Mouse (Mus musculus): ENCODE measurements at regions not wholly inside any gene's neighbourhood (a gene's known extent, or its start where the extent isn't known, plus 50 kb on each side); places are given as distances from the start of the nearest gene placed in this dataset.
"Not testable (repeated sequence)": the region's sequence is repeated elsewhere in the genome, so short reads cannot be mapped to it uniquely, and the experiment has no call there.

DNA sequence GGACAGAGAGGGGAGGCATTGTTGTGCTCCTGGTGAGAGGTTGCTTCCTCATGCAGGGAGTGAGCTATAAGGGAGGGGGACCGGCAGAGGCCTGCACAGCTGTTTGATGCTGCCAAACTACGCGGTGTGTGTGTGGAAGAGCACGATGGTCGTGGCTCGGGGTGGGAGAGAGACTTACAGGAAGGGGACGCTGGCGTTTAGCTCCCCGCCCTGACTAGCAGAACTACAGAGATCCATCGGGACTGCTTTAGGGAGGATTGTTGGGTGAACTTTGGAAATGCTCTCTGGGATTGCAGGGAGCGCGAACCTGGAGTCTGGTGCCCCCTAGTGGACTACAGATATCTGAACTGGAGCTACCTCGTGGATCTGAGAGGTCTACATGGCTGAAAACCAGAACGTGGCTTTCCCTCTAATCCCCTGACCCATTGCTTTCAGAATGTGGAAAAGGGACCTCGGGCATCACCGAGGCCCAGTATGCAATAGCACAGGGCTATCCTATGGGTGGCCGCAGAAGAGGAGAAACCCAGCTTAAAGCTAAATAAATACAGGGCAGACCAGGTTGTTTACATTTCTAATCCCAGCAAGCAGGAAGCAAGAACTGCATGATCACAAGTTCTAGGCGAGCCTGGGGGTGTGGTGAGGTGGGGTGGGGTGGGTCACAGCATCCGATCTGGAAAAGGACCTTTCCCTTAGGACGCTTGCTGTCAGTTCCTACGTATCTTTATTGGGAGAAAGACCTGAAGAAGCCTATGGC lies 57.2 kb upstream of the AU015836 start:
- no peak overlapping the region for H3K27ac ChIP-seq (ENCODE audit: control insufficient read depth, insufficient read depth, low read depth, low read length)
- H3K4me3 ChIP-seq (ENCODE audit: control insufficient read depth, low read depth, low read length): peak overlapping the region; percentile 44
- H3K4me1 ChIP-seq (ENCODE audit: control insufficient read depth, insufficient read depth, low read length): no peaks in the 10 kb centered on the region
- H3K27me3 ChIP-seq (ENCODE audit: control insufficient read depth, insufficient read depth, low read length): no peaks in the 10 kb centered on the region
- TF ChIP-seq POLR2A (IDR thresholded peaks at IDR 0.05; ENCODE audit: control insufficient read depth, low read depth, low read length) (no peak), CTCF (IDR thresholded peaks at IDR 0.05; ENCODE audit: control insufficient read depth, insufficient read depth, insufficient replicate concordance, low read depth, low read length) (peak; percentile 48; the same call in 1 of the 2 replicates)
- no peaks in the 10 kb centered on the region for H3K36me3 ChIP-seq (ENCODE audit: control insufficient read depth, insufficient read depth, low read length)

DNA sequence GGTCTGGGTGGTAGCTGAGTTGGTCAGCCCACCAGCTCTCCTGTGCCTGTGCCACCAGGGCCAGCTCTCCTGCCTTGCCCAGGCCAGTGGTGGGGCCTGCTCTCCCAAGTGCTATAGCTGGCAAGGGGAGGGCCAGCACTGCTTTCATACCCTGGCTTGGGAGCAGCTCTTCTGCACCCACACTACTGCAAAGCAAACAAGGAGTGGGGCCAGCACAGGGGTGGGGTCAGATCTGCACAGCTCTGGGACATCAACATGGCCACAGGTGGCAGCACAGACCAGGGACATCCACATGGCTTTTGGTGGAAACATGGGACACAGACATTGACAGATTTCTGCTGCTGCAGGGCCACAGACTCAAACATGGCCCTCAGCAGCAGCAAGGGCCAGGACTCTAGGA lies 52.9 kb upstream of the AU015836 start:
- H3K27me3 ChIP-seq (ENCODE audit: control insufficient read depth, insufficient read depth, low read length): no peaks in the 10 kb centered on the region
- no peaks in the 10 kb centered on the region for H3K36me3 ChIP-seq (ENCODE audit: control insufficient read depth, insufficient read depth, low read length)
- H3K4me3 ChIP-seq (ENCODE audit: control insufficient read depth, low read depth, low read length): no peak overlapping the region
- TF ChIP-seq CTCF (IDR thresholded peaks at IDR 0.05; ENCODE audit: control insufficient read depth, insufficient read depth, insufficient replicate concordance, low read depth, low read length) (no peak), POLR2A (IDR thresholded peaks at IDR 0.05; ENCODE audit: control insufficient read depth, low read depth, low read length) (no peak)
- H3K4me1 ChIP-seq (ENCODE audit: control insufficient read depth, insufficient read depth, low read length): no peaks in the 10 kb centered on the region
- no peak overlapping the region for H3K27ac ChIP-seq (ENCODE audit: control insufficient read depth, insufficient read depth, low read depth, low read length)

DNA sequence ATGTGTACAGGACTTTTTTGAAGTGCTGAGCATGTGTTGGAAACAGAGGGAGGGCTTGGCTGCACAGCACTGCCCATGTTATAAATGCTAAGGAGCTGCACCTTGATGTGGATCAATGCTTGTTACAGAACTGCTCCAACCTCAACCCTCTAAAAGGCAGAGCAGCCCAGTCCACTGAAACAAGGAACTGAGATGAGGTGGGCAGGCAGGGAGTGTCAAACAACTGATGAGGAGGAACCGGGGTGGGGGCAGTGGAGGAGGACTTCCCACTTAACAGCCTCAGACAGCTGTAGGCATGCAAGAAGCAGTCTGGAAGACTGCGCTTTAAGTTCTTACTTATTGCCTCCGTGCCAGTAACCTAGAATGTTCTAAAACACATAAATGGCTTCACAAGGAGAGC lies 51.1 kb upstream of the AU015836 start:
- H3K36me3 ChIP-seq (ENCODE audit: control insufficient read depth, insufficient read depth, low read length); H3K27me3 ChIP-seq (ENCODE audit: control insufficient read depth, insufficient read depth, low read length); H3K4me3 ChIP-seq (ENCODE audit: control insufficient read depth, low read depth, low read length); H3K27ac ChIP-seq (ENCODE audit: control insufficient read depth, insufficient read depth, low read depth, low read length); H3K4me1 ChIP-seq (ENCODE audit: control insufficient read depth, insufficient read depth, low read length): not testable (repeated sequence)
